ENCODE assay signal across 8 mouse cellular contexts in the genomic region with DNA sequence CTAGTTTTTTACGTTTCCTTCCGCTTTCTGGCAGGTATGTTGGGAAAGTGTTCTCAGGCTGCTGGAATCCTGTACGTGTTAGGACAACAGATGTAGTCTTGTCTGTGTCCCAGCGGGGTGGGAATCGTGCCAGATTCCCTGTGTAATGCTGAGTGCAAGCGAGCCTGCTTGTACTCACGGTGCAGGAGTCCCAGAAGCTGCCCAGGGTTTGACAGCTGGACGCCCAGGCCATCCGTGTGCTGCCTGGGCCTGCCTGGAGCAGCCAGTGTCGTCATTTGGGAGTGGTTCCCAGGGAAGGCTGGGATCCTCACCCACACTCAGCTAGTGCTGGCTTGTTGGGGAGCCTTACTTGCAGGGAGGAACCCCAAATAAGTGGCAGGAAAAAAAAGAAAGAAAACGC. TPM values are rescaled to one million over a fixed set of nuclear protein-coding genes. Genes with fewer than 3 reads are reported as not detected.
DNase-seq lines count a peak whose midpoint lies in the region; ATAC-seq and TF ChIP-seq lines count a peak whose summit lies in the region.

No protein-coding gene starts in this region.

- no peak overlapping the region for H3K9ac ChIP-seq in liver, adult 2 months (ENCODE audit: low read depth, low read length)
- H3K9ac ChIP-seq in liver, embryonic 12.5 days: no peak overlapping the region

- no peak for ATAC-seq in liver, embryonic 12.5 days
- no peak for ATAC-seq in activated CD4-positive, CD25-positive, alpha-beta regulatory T cell, adult 4 months

- H3K27me3 ChIP-seq in liver, adult 2 months (ENCODE audit: control insufficient read depth, insufficient read depth, low read length): no peaks in the 10 kb centered on the region
- peaks cover 4% of the 10 kb centered on the region; the same call in 1 of the 2 replicates for H3K27me3 ChIP-seq in liver, embryonic 12.5 days (replicated peaks)
- H3K27me3 ChIP-seq in limb, embryonic 10.5 days (ENCODE audit: low read depth, poor library complexity, severe bottlenecking): peaks cover 3% of the 10 kb centered on the region; the same call in 1 of the 2 replicates

- H3K4me3 ChIP-seq in liver, adult 2 months (ENCODE audit: insufficient read depth, low read depth, low read length): no peak overlapping the region
- no peak overlapping the region for H3K4me3 ChIP-seq in liver, embryonic 12.5 days
- H3K4me3 ChIP-seq in limb, embryonic 10.5 days: no peak overlapping the region

- H3K9me3 ChIP-seq in liver, embryonic 12.5 days (replicated peaks): no peaks in the 10 kb centered on the region
- H3K9me3 ChIP-seq in limb, embryonic 10.5 days (replicated peaks): no peaks in the 10 kb centered on the region

- H3K4me2 ChIP-seq in liver, embryonic 12.5 days: no peak overlapping the region

- H3K27ac ChIP-seq in liver, adult 2 months (replicated peaks; ENCODE audit: insufficient read depth, low read depth, low read length): no peak overlapping the region
- H3K27ac ChIP-seq in liver, embryonic 12.5 days: no peak overlapping the region
- H3K27ac ChIP-seq in limb, embryonic 10.5 days: 0 out of 2 replicates have a peak overlapping the region, but pooled peaks have one; percentile 19

- peaks cover 16% of the 10 kb centered on the region for H3K79me2 ChIP-seq in liver, adult 2 months (ENCODE audit: control insufficient read depth, insufficient read depth, low read length)

- TF ChIP-seq POLR2A in liver, adult 2 months (IDR thresholded peaks at IDR 0.05; ENCODE audit: extremely low read depth, insufficient read depth, low read length): no peak

- H3K36me3 ChIP-seq in liver, adult 2 months (ENCODE audit: control insufficient read depth, insufficient read depth, low read length): peaks cover 1% of the 10 kb centered on the region; the same call in 1 of the 2 replicates
- peaks cover 2% of the 10 kb centered on the region; the same call in 1 of the 2 replicates for H3K36me3 ChIP-seq in liver, embryonic 12.5 days
- H3K36me3 ChIP-seq in limb, embryonic 10.5 days: no peaks in the 10 kb centered on the region

- 22% methylated on average over 11 of the region's 11 CpGs for WGBS in liver, adult 2 months
- 53% methylated on average over 11 of the region's 11 CpGs for WGBS in liver, embryonic 12.5 days (ENCODE audit: insufficient replicate concordance)
- WGBS in limb, embryonic 10.5 days: 65% methylated on average over 11 of the region's 11 CpGs

- peaks cover 8% of the 10 kb centered on the region for H3K4me1 ChIP-seq in liver, adult 2 months (ENCODE audit: control insufficient read depth, insufficient read depth, low read length)
- 0 out of 2 replicates have a peak, but pooled peaks cover 1% of the 10 kb centered on the region for H3K4me1 ChIP-seq in liver, embryonic 12.5 days
- H3K4me1 ChIP-seq in limb, embryonic 10.5 days: no peaks in the 10 kb centered on the region

- no peak for TF ChIP-seq CTCF in liver, adult 2 months (IDR thresholded peaks at IDR 0.05; ENCODE audit: low read depth, low read length)

- DNase-seq in cerebellum, postnatal 14 days: peak; percentile 37 to 69
- no peak for DNase-seq in cerebellum, adult 8-10 months
- peak; percentile 64 for DNase-seq in liver, adult 2 months (ENCODE audit: extremely low read depth, low read depth, low spot score)
- DNase-seq in gastrocnemius, postnatal 4 days (ENCODE audit: low spot score in 2 of 2): peak; percentile 29 to 75
- DNase-seq in limb, embryonic 10.5 days (ENCODE audit: low spot score): no peak
- peak; percentile 77 for DNase-seq in urinary bladder, postnatal 14 days (ENCODE audit: low spot score)

RNA-seq across cellular contexts. Expression of a gene that starts 11.6 kb away (rescaled TPM):
- total RNA-seq in liver, adult 2 months (2014; rRNA removed): 20.1 and 23.9 TPM in 2 replicates
- 5.8 and 7.0 TPM in 2 replicates for polyA plus RNA-seq in liver, adult 2 months (2012; rRNA removed)
- 2.1 and 2.3 TPM in 2 replicates for polyA plus RNA-seq in liver, embryonic 12.5 days (2016; fragmentation: Nextera tagmentation; extraction: Ambion mirVana)
- total RNA-seq in gastrocnemius, postnatal 4 days (2021): under 1 TPM; 0.22 to 0.49 TPM
- 2.1 TPM in 2 replicates for polyA plus RNA-seq in limb, embryonic 10.5 days (2016; fragmentation: Nextera tagmentation; extraction: Ambion mirVana)
- polyA plus RNA-seq in activated CD4-positive, CD25-positive, alpha-beta regulatory T cell, adult 4 months (2017; shearing (Covaris generic)): under 1 TPM; 0.15 to 0.28 TPM

RNA-seq across cellular contexts. Expression of a gene that starts 42.1 kb away (rescaled TPM):
- 17.7 TPM in 2 replicates for total RNA-seq in liver, adult 2 months (2014; rRNA removed)
- polyA plus RNA-seq in liver, adult 2 months (2012; rRNA removed): 12.8 and 15.8 TPM in 2 replicates
- polyA plus RNA-seq in liver, embryonic 12.5 days (2016; fragmentation: Nextera tagmentation; extraction: Ambion mirVana): 19.3 and 24.3 TPM in 2 replicates
- 10 to 100 TPM; 13.5 to 14.5 TPM for total RNA-seq in gastrocnemius, postnatal 4 days (2021)
- 35.5 and 36.4 TPM in 2 replicates for polyA plus RNA-seq in limb, embryonic 10.5 days (2016; fragmentation: Nextera tagmentation; extraction: Ambion mirVana)
- 10 to 100 TPM; 45.9 to 58.9 TPM for polyA plus RNA-seq in activated CD4-positive, CD25-positive, alpha-beta regulatory T cell, adult 4 months (2017; shearing (Covaris generic))

Comparison
In these comparisons a context has a peak if more than half of its experiments do, and no peak if none do; other contexts are left out.
1. DNase-seq: peak in cerebellum, postnatal 14 days (2 of 2), liver, adult 2 months (single experiment), gastrocnemius, postnatal 4 days (2 of 2) and urinary bladder, postnatal 14 days (single experiment); none in cerebellum, adult 8-10 months (single experiment) and limb, embryonic 10.5 days (single experiment).